Mouse (Mus musculus) kidney, postnatal 36 days (tissue): ENCODE measurements around the gene Cd200r1.
A peak's percentile ranks its signal among the peaks of the same experiment; 100 is the strongest.

Experiments
- DNase-seq, 2 experiments: peaks; one replicate each; pipeline ENCODE4 v3.0.0; 2021 to 2022; ENCODE audit warnings: mixed read lengths in 2 of 2

Gene Cd200r1

GRCm38 (mm10) chr16:44765555-44766319 lies at the start of gene Cd200r1:
Gene Cd200r1, plus strand, starts transcription at chr16:44765736.
- DNase-seq = no peak

GRCm38 (mm10) chr16:44716305-44717140 lies 49.0 kb upstream of the Cd200r1 start:
- peak; percentile 53 to 59 for DNase-seq

GRCm38 (mm10) chr16:44717141-44717634 lies 48.3 kb upstream of the Cd200r1 start:
- DNase-seq = no peak

- no peak for DNase-seq
Observed at GRCm38 (mm10) chr16:44717838-44718237, 47.7 kb upstream of the Cd200r1 start.

GRCm38 (mm10) chr16:44719349-44719748 lies 46.2 kb upstream of the Cd200r1 start:
- peak; percentile 21 to 50 for DNase-seq

- DNase-seq = peak in 1 of 2 experiments; percentile 32
Observed at GRCm38 (mm10) chr16:44720518-44720917, 45.0 kb upstream of the Cd200r1 start.

GRCm38 (mm10) chr16:44722666-44723065 lies 42.9 kb upstream of the Cd200r1 start:
- no peak for DNase-seq

- peak; percentile 95 to 96 for DNase-seq
Observed at GRCm38 (mm10) chr16:44724083-44724787, 41.3 kb upstream of the Cd200r1 start, which contains the start of gene Nepro. Gene Nepro, plus strand, starts transcription at chr16:44724301.

GRCm38 (mm10) chr16:44724847-44725246 lies 40.7 kb upstream of the Cd200r1 start:
- DNase-seq = peak; percentile 19 to 48

GRCm38 (mm10) chr16:44725286-44726223 lies 40.0 kb upstream of the Cd200r1 start:
- DNase-seq = peak; percentile 84 to 89

- no peak for DNase-seq
Observed at GRCm38 (mm10) chr16:44727525-44727924, 38.0 kb upstream of the Cd200r1 start.

GRCm38 (mm10) chr16:44734059-44734458 lies 31.5 kb upstream of the Cd200r1 start:
- no peak for DNase-seq

- no peak for DNase-seq
Observed at GRCm38 (mm10) chr16:44735676-44736075, 29.9 kb upstream of the Cd200r1 start.

GRCm38 (mm10) chr16:44736118-44736517 lies 29.4 kb upstream of the Cd200r1 start:
- no peak for DNase-seq

- DNase-seq = no peak
Observed at GRCm38 (mm10) chr16:44742753-44743152, 22.8 kb upstream of the Cd200r1 start.

GRCm38 (mm10) chr16:44745471-44745865 lies 20.1 kb upstream of the Cd200r1 start:
- no peak for DNase-seq

GRCm38 (mm10) chr16:44745866-44746562 lies 19.5 kb upstream of the Cd200r1 start, which contains the start of gene Gtpbp8:
Gene Gtpbp8, minus strand, starts transcription at chr16:44746363.
- DNase-seq = peak; percentile 90 to 93

GRCm38 (mm10) chr16:44748007-44748406 lies 17.5 kb upstream of the Cd200r1 start:
- no peak for DNase-seq

- no peak for DNase-seq
Observed at GRCm38 (mm10) chr16:44757700-44758099, 7.8 kb upstream of the Cd200r1 start.

GRCm38 (mm10) chr16:44761811-44762210 lies 3.7 kb upstream of the Cd200r1 start:
- no peak for DNase-seq

GRCm38 (mm10) chr16:44766320-44766892 lies 870 bp downstream of the Cd200r1 start:
- DNase-seq = no peak
